Mouse (Mus musculus) limb, embryonic 15.5 days (tissue): ENCODE measurements around the gene Tcp10c. TPM values are rescaled to one million over a fixed set of nuclear protein-coding genes. Genes with fewer than 3 reads are reported as not detected.
"Not testable (repeated sequence)": the region's sequence is repeated elsewhere in the genome, so short reads cannot be mapped to it uniquely, and the experiment has no call there.

Experiments
- ATAC-seq: fragments of 200-750 bp; cut with Nextera tagmentation; 2 replicates; pipeline ENCODE4 v1.8.0; 2017; ENCODE audit warnings: low read depth, moderate TSS enrichment; ENCODE audit not compliant: insufficient number of reproducible peaks, low FRiP score, low TSS enrichment
- H3K27ac ChIP-seq: fragments of 300-500 bp; sonication (generic); 2 replicates; pipeline ENCODE4 v1.5.1; 2015; ENCODE audit warnings: moderate library complexity, mild to moderate bottlenecking, inconsistent platforms
- H3K27me3 ChIP-seq: fragments of 300-500 bp; sonication (generic); 2 replicates; pipeline ENCODE4 v1.6.1; 2015; ENCODE audit warnings: inconsistent platforms
- H3K36me3 ChIP-seq: fragments of 300-500 bp; sonication (generic); 2 replicates; pipeline ENCODE4 v1.6.1; 2015; ENCODE audit warnings: inconsistent platforms
- H3K4me1 ChIP-seq: fragments of 300-500 bp; sonication (generic); 2 replicates; pipeline ENCODE4 v1.6.1; 2015; ENCODE audit warnings: inconsistent platforms
- H3K4me2 ChIP-seq: fragments of 300-500 bp; sonication (generic); 2 replicates; pipeline ENCODE4 v1.6.1; 2015; ENCODE audit warnings: mild to moderate bottlenecking, inconsistent platforms
- H3K4me3 ChIP-seq: fragments of 300-500 bp; sonication (generic); 2 replicates; pipeline ENCODE4 v1.5.1; 2015; ENCODE audit warnings: mild to moderate bottlenecking, inconsistent platforms
- H3K9ac ChIP-seq: fragments of 300-500 bp; sonication (generic); 2 replicates; pipeline ENCODE4 v1.6.1; 2015; ENCODE audit warnings: inconsistent platforms
- H3K9me3 ChIP-seq: fragments of 300-500 bp; sonication (generic); 2 replicates; pipeline ENCODE4 v1.6.1; 2016; ENCODE audit warnings: inconsistent platforms
- WGBS: fragments of 180-500 bp; shearing (Covaris S2); methylation state at CpG from one replicate; pipeline ENCODE4 v1.1.7; 2015; 5-methylcytosine and 5-hydroxymethylcytosine counted together
- polyA plus RNA-seq: library from polyadenylated mRNA; unstranded; fragments of >200 nt; fragmentation: Nextera tagmentation; extraction: Ambion mirVana; gene quantifications from 2 replicates; pipeline ENCODE4 v1.2.1, GENCODE M21; 2015

Tcp10c gene
- not detected in 2 replicates for polyA plus RNA-seq

DNA sequence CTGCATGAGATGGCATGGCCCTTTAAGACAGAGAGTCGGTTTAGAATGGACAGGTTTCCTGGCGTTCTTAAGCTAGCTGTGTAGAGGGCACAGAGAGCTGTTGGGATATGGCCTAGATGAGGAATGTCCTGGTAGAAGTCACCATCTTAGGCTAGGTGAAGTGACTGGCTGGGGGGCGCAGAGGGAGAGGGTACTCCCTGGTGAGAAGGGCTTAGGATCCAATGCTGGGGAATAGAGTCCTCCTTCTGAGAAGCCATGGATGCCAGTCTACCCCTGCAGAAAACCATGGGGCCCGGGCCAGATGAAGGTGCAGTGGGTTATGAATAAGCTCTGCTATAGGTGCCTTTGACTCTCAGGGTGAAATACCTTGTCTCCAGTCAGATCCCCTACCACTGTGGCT, at the start of gene Tcp10c:
Gene Tcp10c (plus strand): TSS at position 52 of the 400 bp plus-strand sequence.
- not testable (repeated sequence) for H3K4me2 ChIP-seq, H3K9ac ChIP-seq, H3K4me1 ChIP-seq, H3K4me3 ChIP-seq, H3K36me3 ChIP-seq, H3K9me3 ChIP-seq, H3K27me3 ChIP-seq, ATAC-seq, H3K27ac ChIP-seq
- 88% methylated on average over 4 of the region's 4 CpGs for WGBS

DNA sequence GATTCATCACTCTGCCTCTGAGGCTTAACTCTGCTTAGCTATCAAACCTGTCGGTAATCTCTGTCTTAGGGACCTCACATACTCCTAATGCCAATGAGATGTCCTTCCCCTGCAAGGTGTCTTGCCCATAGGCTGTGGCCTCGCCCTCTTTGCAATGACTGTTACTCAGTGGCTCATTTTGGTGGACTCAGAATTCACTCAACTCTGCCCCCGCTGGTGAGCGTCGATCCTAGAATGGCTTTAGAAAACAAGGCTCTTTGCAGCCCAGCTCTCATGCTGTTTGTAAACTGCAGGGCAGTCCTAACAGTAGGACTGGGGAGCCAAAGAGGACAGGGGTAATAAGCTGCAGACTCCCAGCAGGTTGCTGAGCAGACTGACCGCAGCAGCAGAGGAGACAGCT, 46.5 kb upstream of the Tcp10c start:
- WGBS = 83% methylated on average over 5 of the region's 6 CpGs

DNA sequence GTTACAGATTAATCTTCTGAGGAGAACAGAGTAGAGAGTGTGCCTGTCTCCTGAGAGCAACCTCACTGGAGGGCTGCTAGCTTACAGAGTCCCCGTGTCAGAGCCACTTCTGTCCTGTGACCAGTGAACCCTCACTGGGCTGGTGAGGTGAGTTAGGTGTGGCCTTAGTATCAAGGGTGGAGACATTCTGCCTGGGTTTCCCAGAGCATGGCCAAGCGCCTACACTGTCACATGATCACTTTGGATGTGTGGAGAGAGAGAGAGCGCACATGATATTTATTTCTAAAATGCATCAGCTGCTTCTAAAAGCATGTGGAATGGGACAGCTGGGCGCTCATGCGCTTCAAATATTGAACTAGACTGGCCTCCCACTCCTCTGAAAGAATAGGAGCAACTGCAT, 46.0 kb upstream of the Tcp10c start:
- not testable (repeated sequence) for H3K4me3 ChIP-seq, H3K27me3 ChIP-seq, H3K9ac ChIP-seq, H3K4me1 ChIP-seq, ATAC-seq, H3K36me3 ChIP-seq, H3K27ac ChIP-seq, H3K4me2 ChIP-seq
- WGBS = 79% methylated on average over 5 of the region's 5 CpGs
- H3K9me3 ChIP-seq = peaks cover 15% of the 10 kb centered on the region

More for the DNA sequence above, 46.5 kb upstream of the Tcp10c start:
- ATAC-seq, H3K4me3 ChIP-seq, H3K4me1 ChIP-seq, H3K27ac ChIP-seq, H3K4me2 ChIP-seq, H3K9ac ChIP-seq, H3K27me3 ChIP-seq, H3K36me3 ChIP-seq: not testable (repeated sequence)
- H3K9me3 ChIP-seq = peaks cover 15% of the 10 kb centered on the region

DNA sequence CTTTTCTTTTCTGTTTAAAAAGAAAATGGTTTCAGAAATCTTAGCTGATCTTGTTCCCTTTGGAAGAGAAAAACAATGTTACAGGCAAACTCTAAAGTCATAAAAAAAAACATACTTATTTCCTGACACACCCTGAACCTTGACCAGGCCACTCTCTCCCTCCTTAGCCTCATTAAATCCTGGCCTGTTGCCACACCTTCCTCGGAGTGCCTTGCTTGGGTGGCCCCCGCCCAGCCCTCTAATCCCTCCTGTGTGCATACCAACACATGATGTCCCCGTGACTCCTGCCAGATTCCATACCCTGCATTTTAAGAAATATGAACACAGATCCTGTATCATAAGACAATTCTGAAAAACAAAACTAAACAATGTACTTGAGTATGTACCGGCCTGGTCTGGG, 45.6 kb upstream of the Tcp10c start:
- H3K4me2 ChIP-seq, H3K9ac ChIP-seq, H3K27ac ChIP-seq, H3K27me3 ChIP-seq, H3K36me3 ChIP-seq, H3K4me3 ChIP-seq, H3K4me1 ChIP-seq: not testable (repeated sequence)
- H3K9me3 ChIP-seq = peaks cover 15% of the 10 kb centered on the region
- 82% methylated on average over 4 of the region's 4 CpGs for WGBS
- ATAC-seq = 0 out of 2 replicates have a peak, but pooled peaks have one; percentile 15

DNA sequence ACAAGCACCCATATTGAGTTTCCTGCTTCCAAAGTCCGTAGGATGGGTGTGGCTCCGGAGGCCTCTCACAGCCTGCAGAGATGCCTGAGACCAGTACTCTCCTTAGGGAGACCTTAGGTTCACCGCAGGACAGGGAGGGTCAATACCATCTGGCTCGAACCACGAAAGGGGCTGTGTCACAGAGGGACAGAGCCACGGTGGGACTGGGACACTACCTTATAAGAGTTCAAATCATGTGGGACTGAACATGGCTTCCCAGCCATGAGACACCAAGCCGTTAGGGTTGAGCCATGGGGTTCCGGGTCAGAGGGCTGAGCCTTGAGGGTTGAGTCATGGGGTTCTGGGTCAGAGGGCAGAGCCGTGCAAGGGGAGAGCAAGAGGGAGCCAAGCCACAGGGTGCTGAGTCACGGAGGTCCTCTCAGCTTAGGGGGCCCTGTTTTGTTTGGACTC, 45.2 kb upstream of the Tcp10c start:
- H3K27ac ChIP-seq, H3K4me3 ChIP-seq, H3K4me2 ChIP-seq, H3K4me1 ChIP-seq, H3K9ac ChIP-seq, H3K27me3 ChIP-seq, H3K36me3 ChIP-seq, ATAC-seq: not testable (repeated sequence)
- H3K9me3 ChIP-seq = peaks cover 15% of the 10 kb centered on the region
- 90% methylated on average over 10 of the region's 10 CpGs for WGBS

DNA sequence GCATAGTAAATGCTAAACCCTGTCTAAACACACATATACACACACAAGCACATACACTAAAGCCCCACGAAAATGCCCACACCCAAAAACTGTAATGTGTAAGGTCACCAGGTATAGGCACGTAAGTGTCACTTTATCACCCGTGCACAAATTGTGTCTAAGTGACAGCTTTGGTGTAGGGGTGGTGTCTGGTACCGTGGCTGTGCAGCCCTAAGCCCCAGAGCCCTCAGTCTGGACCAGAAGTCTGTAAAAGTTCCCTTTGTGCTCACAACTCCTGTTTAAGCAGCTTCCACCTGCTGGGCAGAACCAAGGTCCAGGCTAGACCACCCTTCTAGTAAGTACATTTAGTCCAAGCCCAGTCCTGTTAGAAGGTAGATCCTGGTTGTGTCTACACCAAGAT, 24.4 kb upstream of the Tcp10c start:
- 80% methylated on average over 4 of the region's 4 CpGs for WGBS
- not testable (repeated sequence) for H3K4me1 ChIP-seq, H3K4me2 ChIP-seq, H3K4me3 ChIP-seq, H3K36me3 ChIP-seq, H3K27ac ChIP-seq, H3K9ac ChIP-seq, H3K27me3 ChIP-seq
- ATAC-seq = 0 out of 2 replicates have a peak, but pooled peaks have one; percentile 31
- peaks cover 19% of the 10 kb centered on the region for H3K9me3 ChIP-seq

DNA sequence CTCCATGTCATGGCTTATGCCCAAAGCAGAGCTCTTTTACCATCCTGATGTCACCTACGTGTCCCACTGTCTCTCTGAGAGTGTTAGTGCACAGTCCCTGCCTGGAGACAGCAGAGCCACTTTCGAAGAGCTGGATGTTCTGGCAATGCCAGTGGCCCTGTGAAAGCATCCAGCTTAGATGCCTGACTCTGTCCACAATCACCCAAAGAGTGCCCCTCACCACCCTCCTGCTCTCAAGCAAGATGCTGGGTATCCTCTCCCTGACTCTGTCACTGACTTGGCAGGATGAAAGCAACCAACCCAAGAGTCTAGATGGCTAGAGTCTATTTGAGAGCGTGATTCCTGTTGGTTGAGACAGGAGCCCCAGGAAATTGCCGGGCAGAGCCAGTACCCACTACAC, 23.2 kb upstream of the Tcp10c start:
- ATAC-seq, H3K4me1 ChIP-seq: not testable (repeated sequence)
- peaks cover 19% of the 10 kb centered on the region for H3K9me3 ChIP-seq

DNA sequence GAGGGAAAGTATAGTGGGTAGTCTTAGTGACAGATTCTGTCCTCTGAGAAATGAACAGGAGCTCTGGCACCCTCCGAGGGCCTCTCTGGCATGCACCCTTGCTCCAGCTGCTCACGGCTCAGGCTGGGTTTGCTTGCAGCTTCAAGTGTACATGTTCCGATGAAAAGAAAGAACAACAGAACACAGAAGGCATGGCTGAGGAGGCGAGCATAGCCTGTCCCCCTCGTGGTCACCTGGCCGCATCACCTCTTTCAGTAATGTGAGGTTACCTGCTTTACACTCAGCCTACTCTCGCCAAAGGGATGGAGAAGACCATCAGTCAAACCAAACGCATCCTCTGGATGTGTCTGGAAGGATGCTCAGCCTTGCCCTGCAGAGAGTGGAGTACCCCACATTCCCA, 21.9 kb upstream of the Tcp10c start:
- H3K4me2 ChIP-seq, ATAC-seq, H3K4me1 ChIP-seq, H3K36me3 ChIP-seq, H3K27me3 ChIP-seq, H3K4me3 ChIP-seq, H3K9ac ChIP-seq, H3K27ac ChIP-seq: not testable (repeated sequence)
- WGBS = 88% methylated on average over 8 of the region's 8 CpGs
- peaks cover 19% of the 10 kb centered on the region for H3K9me3 ChIP-seq

More for the DNA sequence above, 23.2 kb upstream of the Tcp10c start:
- 81% methylated on average over 4 of the region's 4 CpGs for WGBS
- not testable (repeated sequence) for H3K4me2 ChIP-seq, H3K27me3 ChIP-seq, H3K36me3 ChIP-seq, H3K9ac ChIP-seq, H3K27ac ChIP-seq, H3K4me3 ChIP-seq

DNA sequence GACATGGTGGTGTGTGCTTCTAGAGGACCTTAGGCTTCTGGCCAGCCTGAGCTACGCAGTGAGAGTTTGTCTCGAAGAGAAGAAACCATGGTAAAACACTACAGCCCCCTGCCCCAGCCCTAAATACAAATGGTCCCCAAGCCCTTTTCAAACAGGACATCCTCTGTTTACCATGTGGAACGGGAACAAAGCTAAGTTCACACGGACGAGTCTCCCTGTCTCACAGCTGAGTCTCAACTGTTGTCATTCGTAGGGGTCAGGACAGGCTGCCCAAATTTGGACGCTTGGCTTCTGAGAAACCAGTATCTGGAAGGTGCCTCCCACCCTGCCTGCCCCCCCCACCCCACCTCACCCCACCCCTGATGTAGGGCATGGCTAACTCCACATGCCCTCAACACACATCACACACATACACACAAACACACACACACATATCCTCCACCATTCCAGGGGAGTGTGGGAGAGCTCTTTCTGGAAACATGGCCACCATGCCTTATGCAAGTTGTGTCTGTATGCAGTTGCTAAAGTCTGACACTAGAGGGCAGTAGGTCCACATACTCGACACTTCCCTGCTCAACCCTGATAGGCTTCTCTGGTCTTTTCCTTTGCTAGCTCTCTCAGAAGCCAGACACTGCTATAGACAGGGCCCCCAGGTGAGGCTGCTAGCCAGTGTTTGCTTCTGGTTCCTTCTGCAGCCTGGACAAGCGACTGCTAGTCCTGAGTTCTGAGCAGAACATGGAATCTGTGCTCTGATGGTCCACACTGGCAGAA, 17.2 kb upstream of the Tcp10c start:
- not testable (repeated sequence) for ATAC-seq

DNA sequence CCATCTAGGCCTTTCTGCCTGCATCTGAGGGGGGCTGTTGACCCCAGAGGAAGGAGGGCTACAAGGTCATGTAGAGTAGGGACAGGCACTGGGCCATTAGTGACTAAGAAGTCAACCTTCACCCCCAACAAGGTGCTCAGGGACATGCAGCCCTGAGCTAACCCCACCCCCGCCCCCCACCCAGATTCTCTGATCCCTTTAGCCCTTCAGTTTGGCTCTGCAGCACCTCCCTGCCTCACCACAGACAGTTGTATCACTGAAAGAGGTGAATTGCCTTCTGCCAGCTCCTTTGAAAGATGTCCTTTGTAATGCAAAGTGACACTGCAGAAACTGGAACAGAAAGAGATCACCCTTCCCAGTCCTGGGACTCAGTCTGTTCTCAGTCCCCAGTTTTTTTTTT, 16.4 kb upstream of the Tcp10c start:
- not testable (repeated sequence) for H3K27ac ChIP-seq, H3K4me3 ChIP-seq, H3K4me2 ChIP-seq, H3K27me3 ChIP-seq, H3K9ac ChIP-seq, ATAC-seq, H3K9me3 ChIP-seq, H3K36me3 ChIP-seq, H3K4me1 ChIP-seq
- 63% methylated on average over 1 of the region's 1 CpGs for WGBS

More for the DNA sequence above, 17.2 kb upstream of the Tcp10c start:
- not testable (repeated sequence) for H3K4me1 ChIP-seq, H3K4me3 ChIP-seq, H3K27ac ChIP-seq, H3K9me3 ChIP-seq, H3K4me2 ChIP-seq, H3K36me3 ChIP-seq, H3K9ac ChIP-seq, H3K27me3 ChIP-seq
- WGBS = 65% methylated on average over 9 of the region's 9 CpGs

DNA sequence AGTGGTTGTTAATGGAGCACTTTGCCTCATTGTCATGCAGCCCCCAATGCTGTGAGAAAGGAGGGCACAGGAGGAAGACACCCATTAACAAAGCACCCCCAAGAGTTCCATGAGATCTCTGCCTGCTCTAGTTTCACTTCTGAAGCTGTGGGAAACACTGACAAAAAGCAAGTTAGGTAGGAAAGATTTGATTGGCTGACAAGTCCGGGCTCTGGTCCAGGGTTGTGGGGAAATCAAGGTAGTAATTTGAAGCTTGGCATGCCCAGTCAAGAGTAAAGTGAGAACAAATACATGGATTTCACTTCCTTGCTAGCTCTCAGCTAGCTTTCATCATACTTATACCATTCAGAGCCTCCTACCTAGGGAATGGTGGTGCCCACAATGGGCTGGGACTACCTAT, 14.3 kb upstream of the Tcp10c start:
- ATAC-seq, H3K27me3 ChIP-seq, H3K27ac ChIP-seq, H3K9me3 ChIP-seq, H3K9ac ChIP-seq, H3K36me3 ChIP-seq, H3K4me2 ChIP-seq, H3K4me1 ChIP-seq, H3K4me3 ChIP-seq: not testable (repeated sequence)
- WGBS = 72% methylated on average over 1 of the region's 1 CpGs

DNA sequence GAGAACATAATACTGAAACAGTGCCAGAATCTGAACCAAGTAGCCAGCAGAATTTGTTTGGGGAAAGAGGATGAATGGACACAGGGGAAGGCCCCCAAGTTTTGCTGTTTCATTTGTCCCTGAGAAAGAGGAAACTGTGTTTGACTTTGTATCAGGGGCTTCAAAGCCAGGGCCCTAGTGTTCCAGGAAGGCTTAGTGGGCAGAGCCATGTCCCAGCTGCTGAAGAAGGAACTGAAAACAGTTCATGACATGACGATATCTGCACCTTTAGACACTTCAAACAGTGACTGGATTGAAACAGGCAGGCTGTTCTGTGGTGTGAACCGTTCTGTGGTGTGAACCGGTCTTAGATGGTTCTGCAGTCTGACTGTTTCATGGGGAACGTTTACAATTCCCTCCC, 8.4 kb upstream of the Tcp10c start:
- H3K27ac ChIP-seq, H3K27me3 ChIP-seq, H3K9ac ChIP-seq, H3K36me3 ChIP-seq, H3K9me3 ChIP-seq, H3K4me3 ChIP-seq, H3K4me2 ChIP-seq, ATAC-seq, H3K4me1 ChIP-seq: not testable (repeated sequence)
- WGBS = no CpG with 5 or more reads among the region's 4 CpGs

DNA sequence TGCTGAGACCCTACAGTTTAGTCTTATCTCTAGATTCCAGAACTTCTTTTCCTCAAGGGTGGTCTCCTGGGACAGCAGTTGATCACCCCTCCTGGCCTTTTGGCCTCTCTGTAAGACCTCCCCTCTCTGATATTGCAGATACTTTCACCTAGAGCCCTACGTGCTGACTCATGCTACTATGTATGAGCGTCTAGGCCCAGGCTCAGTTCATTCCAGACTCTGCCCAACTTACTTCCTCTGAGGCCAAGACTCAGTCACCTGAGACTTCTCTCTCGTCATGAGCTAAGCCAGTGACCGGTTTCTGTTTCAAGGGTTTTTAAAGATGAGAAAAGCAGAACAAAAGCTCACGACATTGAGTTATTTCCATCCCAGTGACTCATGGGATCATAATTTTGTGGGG, 4.8 kb upstream of the Tcp10c start:
- 85% methylated on average over 4 of the region's 5 CpGs for WGBS
- not testable (repeated sequence) for H3K9me3 ChIP-seq, H3K4me1 ChIP-seq, ATAC-seq, H3K27ac ChIP-seq, H3K9ac ChIP-seq, H3K36me3 ChIP-seq, H3K4me2 ChIP-seq, H3K4me3 ChIP-seq, H3K27me3 ChIP-seq
